In the genomic region with DNA sequence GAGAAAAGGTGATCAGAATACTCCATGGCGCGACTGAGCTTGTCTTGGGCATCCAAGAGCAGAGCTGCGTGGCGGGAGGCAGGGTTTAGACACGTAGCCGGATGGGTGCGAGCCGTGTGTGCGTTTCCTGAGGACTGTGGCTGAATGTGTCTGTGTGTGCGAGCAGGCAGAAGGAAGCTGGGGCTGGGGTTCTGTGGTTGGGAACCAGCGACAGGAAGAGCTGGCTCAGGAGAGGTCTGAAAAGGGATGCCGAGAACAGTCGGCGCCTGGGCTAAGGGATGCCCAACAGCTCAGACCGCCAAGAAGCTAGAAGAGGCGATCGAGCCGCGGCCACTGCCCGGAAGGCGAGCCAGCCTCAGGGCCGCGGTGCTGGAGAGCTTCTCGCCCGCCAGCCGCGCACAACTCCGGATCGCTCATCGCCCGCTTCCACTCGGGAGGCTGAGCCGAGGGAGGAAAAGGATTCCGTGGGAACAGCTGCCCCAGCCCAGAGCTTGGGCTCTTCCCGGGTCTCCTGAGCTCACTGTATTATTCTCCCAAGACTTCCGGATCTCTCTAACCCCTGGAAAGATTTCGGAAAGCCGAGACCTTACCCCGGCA, we compare ENCODE assay signal across 8 mouse cellular contexts.
A peak's percentile ranks its signal among the peaks of the same experiment; 100 is the strongest.
DNase-seq lines count a peak whose midpoint lies in the region; ATAC-seq lines count a peak whose summit lies in the region.

No protein-coding gene starts in this region.

- peaks cover 81% of the 10 kb centered on the region for H3K27me3 ChIP-seq in lung, embryonic 15.5 days
- peaks cover 90% of the 10 kb centered on the region for H3K27me3 ChIP-seq in forebrain, embryonic 10.5 days (ENCODE audit: poor library complexity, severe bottlenecking)
- peaks cover 60% of the 10 kb centered on the region for H3K27me3 ChIP-seq in intestine, embryonic 14.5 days (replicated peaks; ENCODE audit: control insufficient read depth, insufficient read depth, low read length)

- H3K9ac ChIP-seq in lung, embryonic 15.5 days, result peak overlapping the region; percentile 67
- peak overlapping the region; percentile 44 for H3K9ac ChIP-seq in intestine, embryonic 14.5 days (ENCODE audit: low read length)

- H3K9me3 ChIP-seq in lung, embryonic 15.5 days, result no peaks in the 10 kb centered on the region
- H3K9me3 ChIP-seq in forebrain, embryonic 10.5 days, result no peaks in the 10 kb centered on the region
- no peaks in the 10 kb centered on the region for H3K9me3 ChIP-seq in intestine, embryonic 14.5 days (ENCODE audit: control insufficient read depth, low read length)

- peak overlapping the region; percentile 86 for H3K27ac ChIP-seq in lung, embryonic 15.5 days
- H3K27ac ChIP-seq in forebrain, embryonic 10.5 days, result peak overlapping the region; percentile 91
- no peak overlapping the region for H3K27ac ChIP-seq in intestine, embryonic 14.5 days (ENCODE audit: low read depth)

- H3K36me3 ChIP-seq in lung, embryonic 15.5 days, result no peaks in the 10 kb centered on the region
- no peaks in the 10 kb centered on the region for H3K36me3 ChIP-seq in forebrain, embryonic 10.5 days (replicated peaks)
- H3K36me3 ChIP-seq in intestine, embryonic 14.5 days (ENCODE audit: control insufficient read depth, insufficient read depth, low read length), result no peaks in the 10 kb centered on the region

- DNase-seq in adrenal gland, adult 2 months, result peak; percentile 45
- DNase-seq in adrenal gland, adult 8-10 months, result no peak
- DNase-seq in lung, postnatal 25 days (ENCODE audit: low spot score), result no peak
- peak; percentile 71 for DNase-seq in forebrain, embryonic 10.5 days (ENCODE audit: extremely low spot score, low spot score)
- peak; percentile 73 for DNase-seq in intestine, embryonic 14.5 days (ENCODE audit: low spot score)
- DNase-seq in testis, postnatal 10 days (ENCODE audit: low spot score), result peak; percentile 58

- H3K4me2 ChIP-seq in lung, embryonic 15.5 days, result peak overlapping the region; percentile 99
- H3K4me2 ChIP-seq in intestine, embryonic 14.5 days (ENCODE audit: low read length), result peak overlapping the region; percentile 69

- peaks cover 31% of the 10 kb centered on the region for H3K4me1 ChIP-seq in lung, embryonic 15.5 days
- peaks cover 84% of the 10 kb centered on the region for H3K4me1 ChIP-seq in forebrain, embryonic 10.5 days
- H3K4me1 ChIP-seq in intestine, embryonic 14.5 days (replicated peaks; ENCODE audit: control insufficient read depth, insufficient read depth, low read length), result peaks cover 23% of the 10 kb centered on the region

- peak overlapping the region; percentile 66 for H3K4me3 ChIP-seq in lung, embryonic 15.5 days
- H3K4me3 ChIP-seq in forebrain, embryonic 10.5 days, result peak overlapping the region; percentile 74
- H3K4me3 ChIP-seq in intestine, embryonic 14.5 days (ENCODE audit: low read depth, low read length), result peak overlapping the region; percentile 61

- under 1% methylated on average over 39 of the region's 39 CpGs for WGBS in lung, embryonic 15.5 days
- WGBS in forebrain, embryonic 10.5 days, result under 1% methylated on average over 39 of the region's 39 CpGs
- WGBS in intestine, embryonic 14.5 days, result under 1% methylated on average over 34 of the region's 39 CpGs

- no peak for ATAC-seq in lung, embryonic 15.5 days (ENCODE audit: borderline replicate concordance, extremely low read depth, low FRiP score, low TSS enrichment)
- ATAC-seq in intestine, embryonic 14.5 days (replicated peaks; ENCODE audit: low FRiP score, low TSS enrichment, low read depth), result no peak
- peak; percentile 27 for ATAC-seq in megakaryocyte progenitor cell, adult 5-6 weeks (replicated peaks; ENCODE audit: poor library complexity)

Comparison
In these comparisons a context has a peak if more than half of its experiments do, and no peak if none do; other contexts are left out.
1. DNase-seq: peak in adrenal gland, adult 2 months (single experiment), forebrain, embryonic 10.5 days (single experiment), intestine, embryonic 14.5 days (single experiment) and testis, postnatal 10 days (single experiment); none in adrenal gland, adult 8-10 months (single experiment) and lung, postnatal 25 days (single experiment).
2. Peak in every context shown above with its lines, with median percentiles within 50 percentile points of each other: H3K4me3 ChIP-seq.